In genomic region chr7:139273397-139273719, GRCm38 (mm10) we compare ENCODE assay signal across 7 mouse cellular contexts. TPM values are rescaled to one million over a fixed set of nuclear protein-coding genes. Genes with fewer than 3 reads are reported as not detected.
DNase-seq lines count a peak whose midpoint lies in the region; ATAC-seq and TF ChIP-seq lines count a peak whose summit lies in the region.

No protein-coding gene starts in this region.

- ATAC-seq in heart, postnatal 0 days (ENCODE audit: insufficient read depth, low read depth), result peak; percentile 88
- ATAC-seq in limb, embryonic 14.5 days (ENCODE audit: low FRiP score, low read depth), result peak; percentile 51; the same call in 1 of the 2 replicates

- no peak overlapping the region; the same call in 1 of the 2 replicates for H3K9ac ChIP-seq in heart, postnatal 0 days (replicated peaks; ENCODE audit: low read depth, low read length)
- no peak overlapping the region for H3K9ac ChIP-seq in limb, embryonic 14.5 days (ENCODE audit: low read depth, low read length, severe bottlenecking)

- TF ChIP-seq POLR2A in bone marrow macrophage, adult 2 months (IDR thresholded peaks at IDR 0.05; ENCODE audit: borderline replicate concordance, low read depth, low read length), result no peak
- no peak for TF ChIP-seq POLR2A in limb, embryonic 14.5 days (IDR thresholded peaks at IDR 0.05; ENCODE audit: borderline replicate concordance, extremely low read depth, insufficient read depth, insufficient read length)
- no peak for TF ChIP-seq POLR2A in olfactory bulb, adult 2 months (IDR thresholded peaks at IDR 0.05; ENCODE audit: insufficient read depth, low read depth, low read length)

- H3K4me3 ChIP-seq in bone marrow macrophage, adult 2 months (ENCODE audit: insufficient read depth, low read length), result no peak overlapping the region
- no peak overlapping the region for H3K4me3 ChIP-seq in heart, postnatal 0 days (ENCODE audit: low read depth, low read length)
- H3K4me3 ChIP-seq in limb, embryonic 14.5 days (replicated peaks; ENCODE audit: low read length), result no peak overlapping the region
- H3K4me3 ChIP-seq in olfactory bulb, adult 2 months (ENCODE audit: insufficient read depth, low read depth, low read length), result no peak overlapping the region

- H3K9me3 ChIP-seq in heart, postnatal 0 days (replicated peaks; ENCODE audit: control insufficient read depth, low read length), result no peaks in the 10 kb centered on the region
- H3K9me3 ChIP-seq in limb, embryonic 14.5 days (ENCODE audit: control insufficient read depth, low read length), result no peaks in the 10 kb centered on the region

- no peak overlapping the region; the same call in 1 of the 2 replicates for H3K4me2 ChIP-seq in heart, postnatal 0 days (ENCODE audit: low read depth, low read length)
- H3K4me2 ChIP-seq in limb, embryonic 14.5 days (replicated peaks; ENCODE audit: low read depth, low read length, severe bottlenecking), result no peak overlapping the region

- TF ChIP-seq CTCF in bone marrow macrophage, adult 2 months (IDR thresholded peaks at IDR 0.05; ENCODE audit: low read depth, low read length), result no peak
- TF ChIP-seq CTCF in heart, postnatal 0 days (IDR thresholded peaks at IDR 0.05; ENCODE audit: low read depth), result 0 out of 2 replicates have a peak, but pooled peaks have one; percentile 3
- TF ChIP-seq CTCF in olfactory bulb, adult 2 months (IDR thresholded peaks at IDR 0.05; ENCODE audit: insufficient read depth, low read depth, low read length), result no peak

- no peak for TF ChIP-seq EP300 in heart, postnatal 0 days (IDR thresholded peaks at IDR 0.05; ENCODE audit: low read depth)

- H3K36me3 ChIP-seq in heart, postnatal 0 days (replicated peaks; ENCODE audit: control insufficient read depth, insufficient read depth, low read length), result peaks cover 9% of the 10 kb centered on the region; the same call in 1 of the 2 replicates
- peaks cover 2% of the 10 kb centered on the region; the same call in 1 of the 2 replicates for H3K36me3 ChIP-seq in limb, embryonic 14.5 days (ENCODE audit: control insufficient read depth, insufficient read depth, low read length)

- 0% methylated on average over 2 of the region's 2 CpGs for WGBS in heart, postnatal 0 days
- WGBS in limb, embryonic 14.5 days, result 44% methylated on average over 2 of the region's 2 CpGs
- 6% methylated on average over 2 of the region's 2 CpGs for WGBS in olfactory bulb, adult 2 months

- peaks cover 31% of the 10 kb centered on the region for H3K4me1 ChIP-seq in bone marrow macrophage, adult 2 months (ENCODE audit: control insufficient read depth, insufficient read depth, low read length)
- peaks cover 30% of the 10 kb centered on the region for H3K4me1 ChIP-seq in heart, postnatal 0 days (ENCODE audit: control insufficient read depth, insufficient read depth)
- H3K4me1 ChIP-seq in limb, embryonic 14.5 days (ENCODE audit: control insufficient read depth, insufficient read depth, low read length), result peaks cover 17% of the 10 kb centered on the region
- H3K4me1 ChIP-seq in olfactory bulb, adult 2 months (ENCODE audit: control insufficient read depth, insufficient read depth, low read length), result peaks cover 56% of the 10 kb centered on the region

- peak; percentile 54 for DNase-seq in Muller cell, postnatal 12 days (ENCODE audit: inconsistent ontology term)
- DNase-seq in heart, postnatal 0 days (ENCODE audit: low spot score), result peak; percentile 90
- DNase-seq in limb, embryonic 14.5 days (ENCODE audit: low spot score), result no peak
- no peak for DNase-seq in right cerebral cortex, adult 2 months (ENCODE audit: low spot score in 2 of 2)
- DNase-seq in T-cell, adult 2 months (ENCODE audit: low spot score), result no peak

- peak overlapping the region; percentile 86 for H3K27ac ChIP-seq in bone marrow macrophage, adult 2 months (ENCODE audit: insufficient read depth, low read depth, low read length)
- peak overlapping the region; percentile 85 for H3K27ac ChIP-seq in heart, postnatal 0 days (ENCODE audit: low read depth)
- H3K27ac ChIP-seq in limb, embryonic 14.5 days (replicated peaks; ENCODE audit: low read depth, low read length), result no peak overlapping the region
- H3K27ac ChIP-seq in olfactory bulb, adult 2 months (ENCODE audit: insufficient read depth, low read depth, low read length), result peak overlapping the region; percentile 16; the same call in 1 of the 2 replicates

- no peaks in the 10 kb centered on the region for H3K27me3 ChIP-seq in heart, postnatal 0 days (ENCODE audit: control insufficient read depth, insufficient read depth, low read length)
- H3K27me3 ChIP-seq in limb, embryonic 14.5 days (ENCODE audit: control insufficient read depth, insufficient read depth, low read length), result no peaks in the 10 kb centered on the region

RNA-seq across cellular contexts. Expression of gene Pwwp2b, which starts 25.1 kb away (rescaled TPM):
- polyA plus RNA-seq in bone marrow macrophage, adult 2 months (2012; ENCODE audit: insufficient read depth, insufficient read length, missing spikeins), result 11.4 and 13.0 TPM in 2 replicates
- total RNA-seq in heart, postnatal 0 days (2014; rRNA removed; ENCODE audit: low replicate concordance), result 9.0 and 9.4 TPM in 2 replicates
- 6.0 and 7.4 TPM in 2 replicates for polyA plus RNA-seq in heart, postnatal 0 days (2015; fragmentation: Nextera tagmentation; extraction: Ambion mirVana)
- 9.5 and 10.6 TPM in 2 replicates for polyA plus RNA-seq in limb, embryonic 14.5 days (2012; rRNA removed)
- polyA plus RNA-seq in limb, embryonic 14.5 days (2014; fragmentation: Nextera tagmentation; extraction: Ambion mirVana), result 13.1 and 14.1 TPM in 2 replicates
- polyA plus RNA-seq in olfactory bulb, adult 2 months (2012; ENCODE audit: insufficient read depth, insufficient read length, low replicate concordance, missing spikeins), result not detected in 2 replicates

Comparison
In these comparisons a context has a peak if more than half of its experiments do, and no peak if none do; other contexts are left out.
1. DNase-seq: peak in Muller cell, postnatal 12 days (single experiment) and heart, postnatal 0 days (single experiment); none in limb, embryonic 14.5 days (single experiment), right cerebral cortex, adult 2 months (0 of 2) and T-cell, adult 2 months (single experiment).